Mouse (Mus musculus) c-Kit-positive CD71-positive TER-119-negative erythroid progenitor cells, embryonic 14.5 days (primary cell): ENCODE data around the gene Unc13a.

Experiments used
- DNase-seq: peaks from one replicate; pipeline ENCODE4 v3.0.0-alpha.2; 2013; ENCODE audit warnings: low read depth

The Unc13a gene

GRCm38 (mm10) chr8:71665331-71666130 lies 6.0 kb downstream of the Unc13a start:
- peak; percentile 50 for DNase-seq

DNA sequence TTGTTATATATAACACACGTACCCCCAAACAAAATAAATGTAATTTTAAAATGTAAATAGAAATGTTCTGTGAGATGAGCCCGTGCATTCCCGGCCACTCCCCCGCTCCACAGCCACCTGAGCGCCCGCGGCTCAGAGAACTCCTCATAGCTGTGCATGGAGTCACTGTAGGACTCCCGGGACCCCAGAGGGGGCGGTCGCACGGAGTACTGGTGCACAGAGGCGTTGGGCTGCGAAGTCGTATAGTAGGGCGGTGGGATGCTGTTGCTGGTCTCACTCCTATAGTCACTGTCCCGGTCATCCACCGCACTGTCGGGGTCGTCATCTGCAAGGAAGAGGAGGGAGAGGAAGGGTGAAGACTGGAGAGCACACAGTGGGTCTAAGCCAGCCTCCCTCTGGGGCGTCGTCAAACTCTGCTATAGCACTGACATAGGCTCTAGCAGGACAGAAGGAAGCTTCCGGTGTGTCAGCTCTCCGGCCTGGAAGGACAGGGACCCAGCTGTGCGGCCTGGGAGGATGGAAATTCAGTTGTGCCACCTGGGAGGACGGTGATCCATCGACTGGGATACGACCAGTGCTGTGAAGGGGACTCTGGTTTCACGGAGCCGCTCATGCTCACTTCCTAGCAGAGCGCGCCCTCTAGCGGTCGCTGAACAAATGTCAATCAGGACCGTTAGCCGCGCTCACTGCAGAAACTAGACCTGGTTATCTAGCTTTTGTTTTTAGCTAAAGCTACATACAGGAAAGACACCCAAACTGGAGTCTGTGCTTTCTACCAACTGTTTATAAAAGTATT lies 11.0 kb downstream of the Unc13a start:
- DNase-seq: peak; percentile 84

DNA sequence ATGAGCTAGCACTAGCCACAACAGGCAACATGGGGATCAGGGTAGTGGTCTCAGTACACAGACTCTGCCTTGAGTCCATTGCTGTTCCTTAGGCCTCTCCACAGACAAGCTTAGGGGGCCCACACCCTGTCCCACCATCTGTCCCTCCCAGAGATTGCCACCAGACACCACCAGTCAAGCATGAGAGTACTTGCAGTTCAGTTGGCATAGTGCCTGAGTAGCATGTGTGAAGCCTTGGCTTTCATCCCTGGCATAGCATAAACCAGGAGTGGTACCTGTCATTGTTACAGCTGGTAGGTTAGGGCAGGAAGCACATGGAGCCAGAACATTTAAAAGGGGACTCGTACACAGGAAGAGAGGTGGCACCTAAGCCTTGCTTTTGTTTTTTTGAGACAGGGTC lies 11.8 kb downstream of the Unc13a start:
- DNase-seq: no peak

DNA sequence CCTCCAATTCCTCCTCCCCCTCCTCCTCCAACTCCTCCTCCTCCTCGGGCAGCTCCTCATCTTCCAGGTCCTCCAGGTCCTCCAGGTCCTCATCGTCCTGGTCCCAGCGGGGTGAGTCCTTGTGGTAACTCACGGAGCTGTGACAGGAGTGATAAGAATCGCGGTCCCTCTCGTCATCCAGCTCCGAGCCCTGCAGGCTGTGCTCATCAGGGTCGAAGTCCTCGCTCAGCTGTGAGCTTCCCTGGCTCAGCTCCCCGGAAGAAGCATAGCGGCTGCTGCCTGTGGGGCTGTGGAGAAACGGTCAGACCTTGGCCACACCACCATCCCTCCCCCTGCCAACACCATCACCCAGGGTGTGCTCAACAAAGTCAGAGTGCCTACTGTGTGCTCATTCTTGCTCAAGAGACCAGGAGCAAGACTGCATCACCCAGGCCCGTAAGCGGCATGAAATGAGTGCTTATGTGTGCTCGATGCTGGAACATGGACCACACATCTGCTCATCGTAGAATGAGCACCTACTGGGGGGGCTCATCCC lies 13.0 kb downstream of the Unc13a start:
- no peak for DNase-seq

GRCm38 (mm10) chr8:71657816-71658215 lies 13.7 kb downstream of the Unc13a start:
- no peak for DNase-seq

DNA sequence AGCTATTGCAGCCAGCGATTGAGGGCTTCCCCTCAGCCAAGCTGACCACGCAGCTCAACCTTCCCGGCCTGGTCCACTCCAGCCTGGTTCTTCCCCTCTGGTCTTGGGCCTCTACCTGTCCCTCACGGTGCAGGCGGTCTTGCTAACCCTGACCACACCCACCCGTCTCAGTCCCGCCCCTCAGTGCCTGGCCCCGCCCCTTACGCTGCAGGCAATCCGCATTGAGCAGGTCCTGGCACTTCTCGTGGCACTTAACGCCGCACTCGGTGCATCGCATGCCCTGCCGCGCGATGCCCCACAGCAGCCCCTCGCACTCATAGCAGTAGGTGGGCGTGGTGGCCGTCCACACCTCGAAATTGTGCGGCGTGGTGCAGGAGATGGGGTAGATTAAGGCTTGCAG lies 17.0 kb downstream of the Unc13a start:
- peak; percentile 41 for DNase-seq

- no peak for DNase-seq
Observed at GRCm38 (mm10) chr8:71645510-71645909, 26.0 kb downstream of the Unc13a start.

- no peak for DNase-seq
Observed at GRCm38 (mm10) chr8:71639318-71639717, 32.2 kb downstream of the Unc13a start.

GRCm38 (mm10) chr8:71638321-71638720 lies 33.2 kb downstream of the Unc13a start:
- DNase-seq: no peak

DNA sequence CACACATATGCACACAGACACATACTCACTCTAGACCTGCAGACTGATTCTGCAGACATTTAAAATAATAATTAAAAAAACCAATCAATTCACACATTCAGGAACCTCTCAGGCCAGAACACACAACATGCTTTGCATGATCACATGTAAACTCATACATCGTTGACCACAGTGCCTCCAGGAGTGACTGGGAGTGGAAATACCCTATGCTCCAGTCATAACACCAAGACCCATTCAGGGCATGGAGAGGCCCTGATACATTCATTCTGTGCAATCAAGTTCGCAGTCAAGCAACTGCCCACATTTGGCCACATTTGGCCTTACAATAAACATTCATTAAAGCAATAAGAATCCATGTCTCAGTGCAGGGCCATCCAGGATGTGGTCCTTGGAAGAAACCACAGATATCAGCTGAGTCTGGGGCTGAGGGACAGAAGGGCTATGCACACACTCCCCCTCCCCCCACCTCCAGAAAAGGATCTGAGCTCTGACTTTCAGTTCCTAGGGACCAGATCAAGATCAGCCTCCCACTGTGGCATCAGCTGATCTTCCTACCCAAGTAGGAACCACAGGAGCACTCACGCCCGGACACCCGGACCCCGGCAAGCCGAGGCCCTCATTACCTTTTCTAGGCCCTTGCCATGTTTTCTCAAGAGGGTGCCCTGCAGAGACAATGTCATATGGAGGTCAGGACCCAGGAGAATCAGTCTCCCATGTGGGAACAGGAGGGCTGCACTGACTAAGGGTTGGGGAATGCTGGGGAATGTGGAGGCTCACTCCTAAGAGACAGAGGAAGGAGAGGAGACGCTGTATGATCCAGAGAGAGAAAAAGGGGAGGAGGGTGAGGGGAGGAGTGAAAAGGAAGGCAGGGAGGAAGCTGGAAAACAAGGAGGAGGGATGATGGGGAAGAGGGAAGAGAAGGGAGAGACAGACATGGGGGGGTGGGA lies 34.1 kb downstream of the Unc13a start:
- no peak for DNase-seq

DNA sequence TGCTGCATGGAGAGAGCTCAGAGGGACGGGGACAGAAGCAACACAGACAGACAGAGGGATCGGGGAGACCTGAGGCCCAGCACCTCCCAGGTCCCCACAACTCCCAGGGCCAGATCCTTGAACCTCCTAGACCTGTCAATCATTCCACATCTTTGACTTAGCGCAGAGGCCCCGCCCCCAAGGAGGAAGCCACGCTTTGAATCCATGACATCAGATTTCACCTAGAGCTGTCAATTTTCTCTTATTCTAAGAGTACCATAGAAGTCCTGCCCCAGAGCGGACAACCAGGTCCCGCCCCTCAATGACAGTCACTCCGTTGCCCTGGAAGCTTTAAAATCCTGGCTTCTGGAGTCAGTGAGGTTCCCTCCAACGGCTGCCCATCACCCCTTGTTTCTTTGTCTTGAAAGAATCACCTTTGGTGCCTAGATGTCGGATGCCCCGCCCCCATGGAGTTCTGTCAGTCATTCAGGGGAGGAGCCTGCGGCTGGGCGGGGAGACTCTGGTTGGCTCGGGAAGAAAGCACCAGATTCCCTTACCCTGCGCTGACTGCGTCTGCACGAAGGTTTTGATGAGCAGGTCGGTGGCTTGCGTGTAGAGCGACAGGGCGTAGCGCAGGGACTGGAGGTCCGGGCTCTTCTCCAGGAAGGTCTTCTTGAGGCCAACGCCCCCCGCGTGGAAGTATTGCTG lies 37.4 kb downstream of the Unc13a start:
- peak; percentile 78 for DNase-seq

GRCm38 (mm10) chr8:71633164-71633563 lies 38.4 kb downstream of the Unc13a start:
- DNase-seq: no peak

GRCm38 (mm10) chr8:71631897-71632296 lies 39.7 kb downstream of the Unc13a start:
- DNase-seq: no peak

GRCm38 (mm10) chr8:71630761-71631160 lies 40.8 kb downstream of the Unc13a start:
- no peak for DNase-seq

DNA sequence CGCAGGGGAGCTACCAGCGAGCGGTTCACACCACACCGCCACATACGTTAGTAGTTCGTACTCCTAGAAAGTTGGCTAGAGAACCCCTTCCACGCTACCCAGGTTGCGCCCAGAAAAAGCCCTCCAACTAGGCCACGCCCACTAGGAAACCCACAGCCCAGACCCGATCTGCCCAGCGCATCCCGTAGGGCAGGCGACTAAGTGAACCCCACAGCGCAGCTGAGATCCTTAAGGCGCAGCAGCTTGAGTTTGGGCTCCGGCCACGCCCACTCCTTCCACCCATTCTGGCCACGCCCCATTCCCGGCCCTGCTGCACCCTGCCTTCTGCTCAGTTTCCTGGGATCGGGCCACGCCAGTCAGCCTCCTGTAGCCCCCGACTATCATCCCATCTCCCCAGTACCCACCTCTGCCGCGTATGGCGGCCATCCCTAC lies 41.8 kb downstream of the Unc13a start:
- DNase-seq: no peak

GRCm38 (mm10) chr8:71629096-71629697 lies 42.4 kb downstream of the Unc13a start:
- peak; percentile 79 for DNase-seq

DNA sequence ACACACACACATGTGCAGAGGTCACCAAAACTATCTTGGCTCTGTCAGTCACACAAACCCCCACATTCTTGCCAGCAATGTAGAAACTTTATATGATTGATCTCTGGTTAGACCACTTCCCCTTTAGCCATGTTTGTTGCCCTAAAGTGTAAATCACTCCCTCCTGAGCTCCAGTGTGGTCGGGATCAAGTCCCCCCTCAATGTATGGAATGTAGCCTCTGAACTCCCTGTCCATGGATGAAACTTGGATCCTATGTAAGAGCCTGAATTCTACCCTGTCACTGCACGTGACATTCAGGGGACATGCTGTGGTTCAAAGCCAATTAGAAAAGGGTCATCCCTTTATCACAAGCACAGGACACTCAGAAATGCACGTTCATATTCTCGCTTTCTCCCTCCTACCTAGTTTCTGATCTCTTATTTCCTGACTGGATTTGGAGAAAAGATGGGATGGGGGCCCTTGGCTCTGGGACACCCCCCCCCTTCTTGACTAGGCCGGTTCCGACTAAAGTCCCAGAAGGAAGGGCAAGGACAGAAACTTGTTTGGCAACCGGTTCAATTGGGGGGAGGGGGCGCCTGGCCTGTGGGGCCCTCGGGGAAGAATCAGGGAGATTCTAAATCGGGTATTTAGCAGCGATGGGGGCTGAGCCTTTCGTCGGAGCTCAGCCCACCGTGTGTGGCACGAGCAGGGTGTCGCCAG lies 43.0 kb downstream of the Unc13a start:
- DNase-seq: no peak

DNA sequence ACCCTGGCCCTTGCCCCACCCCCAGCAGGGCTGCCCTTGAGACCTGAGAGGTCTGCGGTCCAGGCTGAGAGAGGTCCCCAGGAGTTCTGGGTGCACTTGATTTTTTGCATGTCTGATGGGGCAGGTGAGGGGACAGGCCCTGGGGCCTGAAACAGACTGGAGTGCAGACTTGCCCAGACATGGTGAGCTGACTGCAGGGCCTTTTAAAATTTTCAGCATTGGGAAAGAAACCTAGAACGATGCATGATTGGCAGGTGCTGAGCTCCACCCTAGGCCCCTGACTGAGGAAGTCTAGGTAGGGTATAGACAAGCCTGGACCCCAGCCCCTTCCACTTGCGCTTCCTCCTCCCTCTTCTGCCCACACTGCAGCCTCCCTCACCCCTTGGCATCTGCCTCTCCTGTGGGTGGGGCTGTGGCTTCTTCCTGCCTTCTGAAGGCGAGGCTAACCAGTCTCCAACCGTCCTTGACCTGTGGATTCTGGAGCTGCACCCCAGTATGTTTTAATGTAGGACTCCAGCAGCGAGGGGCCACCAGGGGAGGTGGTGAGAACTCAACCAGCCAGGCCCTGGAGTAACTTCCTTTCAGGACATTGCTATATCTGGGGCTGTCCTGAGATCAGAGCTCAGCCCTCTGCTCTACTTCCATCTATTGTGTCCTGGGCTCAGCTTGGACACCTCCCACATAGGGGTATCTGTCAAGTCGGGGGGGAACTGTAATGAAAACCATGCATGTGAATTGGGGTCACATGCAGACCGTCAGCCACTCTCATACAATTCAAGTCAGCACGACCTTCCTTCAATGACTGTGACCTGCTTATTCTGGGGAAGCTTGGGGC lies 44.1 kb downstream of the Unc13a start:
- no peak for DNase-seq

GRCm38 (mm10) chr8:71626753-71627152 lies 44.8 kb downstream of the Unc13a start:
- no peak for DNase-seq
